Mouse (Mus musculus): Measurements from ENCODE around the gene Rabepk. TPM values are rescaled to one million over a fixed set of nuclear protein-coding genes. Genes with fewer than 3 reads are reported as not detected.
A peak's percentile ranks its signal among the peaks of the same experiment; 100 is the strongest.
"Not testable (repeated sequence)": the region's sequence is repeated elsewhere in the genome, so short reads cannot be mapped to it uniquely, and the experiment has no call there.

Rabepk gene
- polyA plus RNA-seq, 1 experiment = 59.9 TPM

GRCm38 (mm10) chr2:34835669-34836068, 36.0 kb upstream of the Rabepk start:
- TF ChIP-seq MYOG (IDR thresholded peaks at IDR 0.05; ENCODE audit: control insufficient read depth, extremely low read depth, insufficient read length) (no peak), CEBPB (IDR thresholded peaks at IDR 0.05; ENCODE audit: low read depth) (no peak), MAX (IDR thresholded peaks at IDR 0.05) (no peak), CTCF (IDR thresholded peaks at IDR 0.05; ENCODE audit: control insufficient read depth, insufficient read depth, insufficient read length) (no peak), MYOD1 (IDR thresholded peaks at IDR 0.05; ENCODE audit: control insufficient read depth, insufficient read length, low read depth) (no peak), FOSL1 (IDR thresholded peaks at IDR 0.05; ENCODE audit: insufficient read depth, low read length, poor library complexity, severe bottlenecking) (no peak), USF1 (IDR thresholded peaks at IDR 0.05; ENCODE audit: low read depth) (no peak)
- Histone ChIP-seq H3K79me2 (ENCODE audit: control insufficient read depth, insufficient read depth) (no peaks in the 10 kb centered on the region), H3ac (ENCODE audit: control insufficient read depth, insufficient read length, low read depth) (no peak overlapping the region), H3K27me3 (ENCODE audit: control insufficient read depth, insufficient read depth, insufficient read length) (peaks cover 3% of the 10 kb centered on the region), H3K36me3 (ENCODE audit: control insufficient read depth, insufficient read depth) (no peaks in the 10 kb centered on the region), H3K4me3 (ENCODE audit: insufficient read depth, poor library complexity, severe bottlenecking) (no peak overlapping the region), H3K79me3 (ENCODE audit: low read depth) (no peaks in the 10 kb centered on the region)

GRCm38 (mm10) chr2:34833624-34834023, 33.9 kb upstream of the Rabepk start:
- TF ChIP-seq MYOG (IDR thresholded peaks at IDR 0.05; ENCODE audit: control insufficient read depth, extremely low read depth, insufficient read length) (no peak), FOSL1 (IDR thresholded peaks at IDR 0.05; ENCODE audit: insufficient read depth, low read length, poor library complexity, severe bottlenecking) (no peak), USF1 (IDR thresholded peaks at IDR 0.05; ENCODE audit: low read depth) (no peak), MYOD1 (IDR thresholded peaks at IDR 0.05; ENCODE audit: control insufficient read depth, insufficient read length, low read depth) (no peak), MAX (IDR thresholded peaks at IDR 0.05) (no peak), CTCF (IDR thresholded peaks at IDR 0.05; ENCODE audit: control insufficient read depth, insufficient read depth, insufficient read length) (no peak), CEBPB (IDR thresholded peaks at IDR 0.05; ENCODE audit: low read depth) (no peak)
- Histone ChIP-seq H3K36me3 (ENCODE audit: control insufficient read depth, insufficient read depth) (no peaks in the 10 kb centered on the region), H3K79me2 (ENCODE audit: control insufficient read depth, insufficient read depth) (no peaks in the 10 kb centered on the region), H3K79me3 (ENCODE audit: low read depth) (no peaks in the 10 kb centered on the region), H3K4me3 (ENCODE audit: insufficient read depth, poor library complexity, severe bottlenecking) (no peak overlapping the region), H3ac (ENCODE audit: control insufficient read depth, insufficient read length, low read depth) (no peak overlapping the region), H3K27me3 (ENCODE audit: control insufficient read depth, insufficient read depth, insufficient read length) (peaks cover 3% of the 10 kb centered on the region)

- not testable (repeated sequence) for H3K79me3 ChIP-seq (ENCODE audit: low read depth)
Measured at GRCm38 (mm10) chr2:34832766-34833457, 33.2 kb upstream of the Rabepk start, which contains the start of gene Gm34653. Gene Gm34653 (plus strand): TSS chr2:34833007.

GRCm38 (mm10) chr2:34830066-34830465, 30.4 kb upstream of the Rabepk start:
- H3ac ChIP-seq (ENCODE audit: control insufficient read depth, insufficient read length, low read depth) = not testable (repeated sequence)

More at GRCm38 (mm10) chr2:34832766-34833457, 33.2 kb upstream of the Rabepk start, which contains the start of gene Gm34653:
- peak; percentile 4 for TF ChIP-seq CEBPB (IDR thresholded peaks at IDR 0.05; ENCODE audit: low read depth)
- H3K27me3 ChIP-seq (ENCODE audit: control insufficient read depth, insufficient read depth, insufficient read length); H3ac ChIP-seq (ENCODE audit: control insufficient read depth, insufficient read length, low read depth); H3K79me2 ChIP-seq (ENCODE audit: control insufficient read depth, insufficient read depth); H3K36me3 ChIP-seq (ENCODE audit: control insufficient read depth, insufficient read depth); H3K4me3 ChIP-seq (ENCODE audit: insufficient read depth, poor library complexity, severe bottlenecking): not testable (repeated sequence)

GRCm38 (mm10) chr2:34828026-34828425, 28.3 kb upstream of the Rabepk start:
- H3ac ChIP-seq (ENCODE audit: control insufficient read depth, insufficient read length, low read depth) = no peak overlapping the region

More at GRCm38 (mm10) chr2:34830066-34830465, 30.4 kb upstream of the Rabepk start:
- H3K27me3 ChIP-seq (ENCODE audit: control insufficient read depth, insufficient read depth, insufficient read length); H3K36me3 ChIP-seq (ENCODE audit: control insufficient read depth, insufficient read depth); H3K79me3 ChIP-seq (ENCODE audit: low read depth); H3K4me3 ChIP-seq (ENCODE audit: insufficient read depth, poor library complexity, severe bottlenecking): not testable (repeated sequence)
- peaks cover 10% of the 10 kb centered on the region for H3K79me2 ChIP-seq (ENCODE audit: control insufficient read depth, insufficient read depth)

GRCm38 (mm10) chr2:34827591-34827990, 27.9 kb upstream of the Rabepk start:
- H3K79me2 ChIP-seq (ENCODE audit: control insufficient read depth, insufficient read depth) = peaks cover 35% of the 10 kb centered on the region
- peaks cover 5% of the 10 kb centered on the region for H3K36me3 ChIP-seq (ENCODE audit: control insufficient read depth, insufficient read depth)
- no peak overlapping the region for H3ac ChIP-seq (ENCODE audit: control insufficient read depth, insufficient read length, low read depth)
- no peaks in the 10 kb centered on the region for H3K27me3 ChIP-seq (ENCODE audit: control insufficient read depth, insufficient read depth, insufficient read length)
- peaks cover 25% of the 10 kb centered on the region for H3K79me3 ChIP-seq (ENCODE audit: low read depth)
- TF ChIP-seq CEBPB (IDR thresholded peaks at IDR 0.05; ENCODE audit: low read depth) = no peak
- no peak for TF ChIP-seq CTCF (IDR thresholded peaks at IDR 0.05; ENCODE audit: control insufficient read depth, insufficient read depth, insufficient read length)
- TF ChIP-seq USF1 (IDR thresholded peaks at IDR 0.05; ENCODE audit: low read depth) = no peak
- no peak for TF ChIP-seq MAX (IDR thresholded peaks at IDR 0.05)
- TF ChIP-seq MYOG (IDR thresholded peaks at IDR 0.05; ENCODE audit: control insufficient read depth, extremely low read depth, insufficient read length) = no peak
- TF ChIP-seq FOSL1 (IDR thresholded peaks at IDR 0.05; ENCODE audit: insufficient read depth, low read length, poor library complexity, severe bottlenecking) = no peak
- TF ChIP-seq MYOD1 (IDR thresholded peaks at IDR 0.05; ENCODE audit: control insufficient read depth, insufficient read length, low read depth) = no peak
- no peak overlapping the region for H3K4me3 ChIP-seq (ENCODE audit: insufficient read depth, poor library complexity, severe bottlenecking)

More at GRCm38 (mm10) chr2:34828026-34828425, 28.3 kb upstream of the Rabepk start:
- no peaks in the 10 kb centered on the region for H3K27me3 ChIP-seq (ENCODE audit: control insufficient read depth, insufficient read depth, insufficient read length)
- peaks cover 25% of the 10 kb centered on the region for H3K79me3 ChIP-seq (ENCODE audit: low read depth)
- H3K79me2 ChIP-seq (ENCODE audit: control insufficient read depth, insufficient read depth) = peaks cover 31% of the 10 kb centered on the region
- no peak for TF ChIP-seq MYOD1 (IDR thresholded peaks at IDR 0.05; ENCODE audit: control insufficient read depth, insufficient read length, low read depth)
- no peak for TF ChIP-seq FOSL1 (IDR thresholded peaks at IDR 0.05; ENCODE audit: insufficient read depth, low read length, poor library complexity, severe bottlenecking)
- no peak for TF ChIP-seq MYOG (IDR thresholded peaks at IDR 0.05; ENCODE audit: control insufficient read depth, extremely low read depth, insufficient read length)
- no peak for TF ChIP-seq USF1 (IDR thresholded peaks at IDR 0.05; ENCODE audit: low read depth)
- no peak for TF ChIP-seq MAX (IDR thresholded peaks at IDR 0.05)
- TF ChIP-seq CEBPB (IDR thresholded peaks at IDR 0.05; ENCODE audit: low read depth) = no peak
- no peak for TF ChIP-seq CTCF (IDR thresholded peaks at IDR 0.05; ENCODE audit: control insufficient read depth, insufficient read depth, insufficient read length)
- H3K4me3 ChIP-seq (ENCODE audit: insufficient read depth, poor library complexity, severe bottlenecking) = no peak overlapping the region
- peaks cover under 1% of the 10 kb centered on the region for H3K36me3 ChIP-seq (ENCODE audit: control insufficient read depth, insufficient read depth)

All from C2C12 (cell line).